ENCODE assay signal across 10 mouse cellular contexts in genomic region chr10:19297669-19298068, GRCm38 (mm10). TPM values are rescaled to one million over a fixed set of nuclear protein-coding genes. Genes with fewer than 3 reads are reported as not detected.
A peak's percentile ranks its signal among the peaks of the same experiment; 100 is the strongest.
DNase-seq lines count a peak whose midpoint lies in the region; ATAC-seq and TF ChIP-seq lines count a peak whose summit lies in the region.
"Had no signal": no experiment of that assay in that cellular context is flagged by ENCODE, and none has a peak within 500 bp of the region (broad histone marks: within the 10 kb centered on the region; RNA-seq: fewer than 3 reads in every experiment).

No protein-coding gene starts in this region.

- no peak overlapping the region for H3K27ac ChIP-seq in forebrain, postnatal 0 days (ENCODE audit: low read depth, low read length)
- no peak overlapping the region for H3K27ac ChIP-seq in forebrain, embryonic 15.5 days (replicated peaks)
- H3K27ac ChIP-seq in lung, embryonic 14.5 days (ENCODE audit: low read depth), result no peak overlapping the region
- no peak overlapping the region for H3K27ac ChIP-seq in midbrain, embryonic 11.5 days (ENCODE audit: low read depth, low read length)
- H3K27ac ChIP-seq in heart, embryonic 12.5 days (ENCODE audit: poor library complexity, severe bottlenecking), result no peak overlapping the region
- H3K27ac ChIP-seq: macrophage had no signal

- H3K4me3 ChIP-seq in forebrain, postnatal 0 days (ENCODE audit: low read depth, low read length), result no peak overlapping the region
- H3K4me3 ChIP-seq in forebrain, embryonic 15.5 days, result no peak overlapping the region
- no peak overlapping the region for H3K4me3 ChIP-seq in lung, embryonic 14.5 days (ENCODE audit: low read depth, low read length)
- no peak overlapping the region for H3K4me3 ChIP-seq in midbrain, embryonic 11.5 days (ENCODE audit: low read depth, low read length)
- H3K4me3 ChIP-seq in heart, embryonic 12.5 days, result no peak overlapping the region

- no peak overlapping the region for H3K4me2 ChIP-seq in forebrain, postnatal 0 days (ENCODE audit: low read depth)
- H3K4me2 ChIP-seq in forebrain, embryonic 15.5 days (replicated peaks), result no peak overlapping the region
- no peak overlapping the region for H3K4me2 ChIP-seq in lung, embryonic 14.5 days
- no peak overlapping the region for H3K4me2 ChIP-seq in midbrain, embryonic 11.5 days
- no peak overlapping the region for H3K4me2 ChIP-seq in heart, embryonic 12.5 days

- H3K36me3 ChIP-seq in forebrain, postnatal 0 days (ENCODE audit: insufficient read depth), result no peaks in the 10 kb centered on the region
- H3K36me3 ChIP-seq in forebrain, embryonic 15.5 days, result no peaks in the 10 kb centered on the region
- no peaks in the 10 kb centered on the region for H3K36me3 ChIP-seq in lung, embryonic 14.5 days (ENCODE audit: insufficient read depth)
- no peaks in the 10 kb centered on the region for H3K36me3 ChIP-seq in midbrain, embryonic 11.5 days (ENCODE audit: control insufficient read depth, insufficient read depth, low read length)
- no peaks in the 10 kb centered on the region for H3K36me3 ChIP-seq in heart, embryonic 12.5 days

- H3K27me3 ChIP-seq in forebrain, postnatal 0 days (ENCODE audit: insufficient read depth, low read length), result no peaks in the 10 kb centered on the region
- H3K27me3 ChIP-seq in forebrain, embryonic 15.5 days, result no peaks in the 10 kb centered on the region
- H3K27me3 ChIP-seq in lung, embryonic 14.5 days (ENCODE audit: insufficient read depth, low read length), result no peaks in the 10 kb centered on the region
- no peaks in the 10 kb centered on the region for H3K27me3 ChIP-seq in midbrain, embryonic 11.5 days (ENCODE audit: control insufficient read depth, insufficient read depth, low read length)
- H3K27me3 ChIP-seq in heart, embryonic 12.5 days (replicated peaks), result no peaks in the 10 kb centered on the region

- H3K4me1 ChIP-seq in forebrain, postnatal 0 days (ENCODE audit: insufficient read depth), result no peaks in the 10 kb centered on the region
- H3K4me1 ChIP-seq in forebrain, embryonic 15.5 days, result no peaks in the 10 kb centered on the region
- no peaks in the 10 kb centered on the region for H3K4me1 ChIP-seq in lung, embryonic 14.5 days (ENCODE audit: insufficient read depth)
- H3K4me1 ChIP-seq in midbrain, embryonic 11.5 days (ENCODE audit: control insufficient read depth, insufficient read depth, low read length), result no peaks in the 10 kb centered on the region
- H3K4me1 ChIP-seq in heart, embryonic 12.5 days (replicated peaks), result no peaks in the 10 kb centered on the region

- no peak for DNase-seq in forebrain, postnatal 0 days
- peak; percentile 60 for DNase-seq in lung, embryonic 14.5 days
- DNase-seq in lung, postnatal 4 days, result no peak
- DNase-seq in NIH3T3 (ENCODE audit: low read depth), result peak; percentile 38
- peak; percentile 37 for DNase-seq in retina, embryonic 14.5 days (ENCODE audit: low spot score)
- DNase-seq in midbrain, embryonic 11.5 days (ENCODE audit: low spot score, missing footprints), result no peak
- DNase-seq: gastrocnemius, postnatal 36 days had no signal

- no peaks in the 10 kb centered on the region for H3K9me3 ChIP-seq in forebrain, postnatal 0 days (ENCODE audit: low read length)
- H3K9me3 ChIP-seq in forebrain, embryonic 15.5 days, result no peaks in the 10 kb centered on the region
- H3K9me3 ChIP-seq in lung, embryonic 14.5 days (ENCODE audit: low read depth, low read length), result no peaks in the 10 kb centered on the region; the same call in 1 of the 2 replicates
- no peaks in the 10 kb centered on the region for H3K9me3 ChIP-seq in midbrain, embryonic 11.5 days (ENCODE audit: control insufficient read depth, low read length)
- H3K9me3 ChIP-seq in heart, embryonic 12.5 days (replicated peaks), result no peaks in the 10 kb centered on the region

- peak; percentile 43 for TF ChIP-seq CTCF in forebrain, postnatal 0 days (IDR thresholded peaks at IDR 0.05; ENCODE audit: low read depth)
- TF ChIP-seq CTCF in lung, embryonic 14.5 days (IDR thresholded peaks at IDR 0.05; ENCODE audit: low read depth), result peak; percentile 59

- H3K9ac ChIP-seq in forebrain, postnatal 0 days, result no peak overlapping the region
- H3K9ac ChIP-seq in forebrain, embryonic 15.5 days (replicated peaks), result no peak overlapping the region
- H3K9ac ChIP-seq in lung, embryonic 14.5 days, result no peak overlapping the region
- no peak overlapping the region for H3K9ac ChIP-seq in midbrain, embryonic 11.5 days (ENCODE audit: low read length)
- H3K9ac ChIP-seq in heart, embryonic 12.5 days, result no peak overlapping the region

- WGBS in forebrain, postnatal 0 days, result 61% methylated on average over 3 of the region's 3 CpGs
- WGBS in forebrain, embryonic 15.5 days, result 60% methylated on average over 3 of the region's 3 CpGs
- 58% methylated on average over 3 of the region's 3 CpGs for WGBS in lung, embryonic 14.5 days
- whole genome bisulfite sequencing in midbrain, embryonic 11.5 days, result 49% methylated on average over 3 of the region's 3 CpGs
- WGBS in heart, embryonic 12.5 days, result 44% methylated on average over 3 of the region's 3 CpGs

- no peak for ATAC-seq in forebrain, postnatal 0 days
- no peak for ATAC-seq in forebrain, embryonic 15.5 days (replicated peaks)
- no peak for ATAC-seq in lung, embryonic 14.5 days (ENCODE audit: insufficient read depth)
- ATAC-seq in midbrain, embryonic 11.5 days (ENCODE audit: low FRiP score), result no peak
- no peak for ATAC-seq in heart, embryonic 12.5 days (ENCODE audit: insufficient number of reproducible peaks, low FRiP score)

RNA-seq across cellular contexts. Expression of gene Olig3, which starts 58.7 kb away (rescaled TPM):
- 0.08 TPM in 1 of 2 replicates, not detected in the other for total RNA-seq in forebrain, postnatal 0 days (2014; rRNA removed)
- 0.06 and 0.65 TPM in 2 replicates for polyA plus RNA-seq in forebrain, postnatal 0 days (2015; fragmentation: Nextera tagmentation; extraction: Ambion mirVana)
- polyA plus RNA-seq in forebrain, embryonic 15.5 days (2015; fragmentation: Nextera tagmentation; extraction: Ambion mirVana), result 0.99 and 1.6 TPM in 2 replicates
- polyA plus RNA-seq in lung, embryonic 14.5 days (2014; fragmentation: Nextera tagmentation; extraction: Ambion mirVana), result not detected in 2 replicates
- 18.7 and 20.7 TPM in 2 replicates for polyA plus RNA-seq in midbrain, embryonic 11.5 days (2014; fragmentation: Nextera tagmentation; extraction: Ambion mirVana)
- 0.08 TPM in 1 of 2 replicates, not detected in the other for polyA plus RNA-seq in heart, embryonic 12.5 days (2016; fragmentation: Nextera tagmentation; extraction: Ambion mirVana)
- total RNA-seq: gastrocnemius, postnatal 36 days had no signal
- polyA plus RNA-seq: macrophage had no signal

Comparison
In these comparisons a context has a peak if more than half of its experiments do, and no peak if none do; other contexts are left out.
1. DNase-seq: peak in lung, embryonic 14.5 days (single experiment), NIH3T3 (single experiment) and retina, embryonic 14.5 days (single experiment); none in forebrain, postnatal 0 days (single experiment), lung, postnatal 4 days (0 of 2) and midbrain, embryonic 11.5 days (single experiment).